Comparison of ENCODE assay signal across 24 mouse cellular contexts in genomic region chr10:61200232-61200820, GRCm38 (mm10). TPM values are rescaled to one million over a fixed set of nuclear protein-coding genes. Genes with fewer than 3 reads are reported as not detected.
DNase-seq lines count a peak whose midpoint lies in the region; ATAC-seq and TF ChIP-seq lines count a peak whose summit lies in the region.
"Had no signal": no experiment of that assay in that cellular context is flagged by ENCODE, and none has a peak within 500 bp of the region (broad histone marks: within the 10 kb centered on the region; RNA-seq: fewer than 3 reads in every experiment).

No protein-coding gene starts in this region.

- no peak for TF ChIP-seq POLR2A in ES-Bruce4 (IDR thresholded peaks at IDR 0.05; ENCODE audit: insufficient read depth, low read length)

- H3K4me2 ChIP-seq in forebrain, embryonic 14.5 days (ENCODE audit: low read length), result no peak overlapping the region
- no peak overlapping the region for H3K4me2 ChIP-seq in forebrain, postnatal 0 days (ENCODE audit: low read depth)
- no peak overlapping the region for H3K4me2 ChIP-seq in lung, postnatal 0 days (replicated peaks; ENCODE audit: low read depth, low read length)
- H3K4me2 ChIP-seq: embryonic facial prominence, embryonic 13.5 days; forebrain, embryonic 15.5 days; heart, embryonic 13.5 days; liver, embryonic 13.5 days; lung, embryonic 15.5 days had no signal

- no peak overlapping the region for H3K4me3 ChIP-seq in forebrain, embryonic 14.5 days (ENCODE audit: low read depth, low read length)
- no peak overlapping the region for H3K4me3 ChIP-seq in forebrain, postnatal 0 days (ENCODE audit: low read depth, low read length)
- no peak overlapping the region for H3K4me3 ChIP-seq in lung, postnatal 0 days (ENCODE audit: low read depth, low read length)
- no peak overlapping the region for H3K4me3 ChIP-seq in ES-Bruce4 (ENCODE audit: low read depth, low read length)
- H3K4me3 ChIP-seq: embryonic facial prominence, embryonic 13.5 days; forebrain, embryonic 15.5 days; heart, embryonic 13.5 days; liver, embryonic 13.5 days; lung, embryonic 15.5 days had no signal

- no peak for TF ChIP-seq EP300 in lung, postnatal 0 days (IDR thresholded peaks at IDR 0.05)
- TF ChIP-seq EP300 in ES-Bruce4 (IDR thresholded peaks at IDR 0.05; ENCODE audit: insufficient read depth, low read depth, low read length), result no peak

- no peaks in the 10 kb centered on the region for H3K27me3 ChIP-seq in forebrain, embryonic 14.5 days (replicated peaks; ENCODE audit: control insufficient read depth, insufficient read depth, low read length)
- no peaks in the 10 kb centered on the region for H3K27me3 ChIP-seq in forebrain, postnatal 0 days (ENCODE audit: insufficient read depth, low read length)
- H3K27me3 ChIP-seq in lung, postnatal 0 days (replicated peaks; ENCODE audit: insufficient read depth, low read length), result no peaks in the 10 kb centered on the region
- H3K27me3 ChIP-seq in ES-Bruce4 (ENCODE audit: control insufficient read depth, insufficient read depth, low read length, poor library complexity, severe bottlenecking), result no peaks in the 10 kb centered on the region
- H3K27me3 ChIP-seq: embryonic facial prominence, embryonic 13.5 days; forebrain, embryonic 15.5 days; liver, embryonic 13.5 days; lung, embryonic 15.5 days had no signal

- 63% methylated on average over 7 of the region's 7 CpGs for WGBS in forebrain, embryonic 14.5 days
- 75% methylated on average over 7 of the region's 7 CpGs for WGBS in forebrain, postnatal 0 days
- WGBS in lung, postnatal 0 days, result 84% methylated on average over 7 of the region's 7 CpGs

- no peak overlapping the region for H3K9ac ChIP-seq in forebrain, embryonic 14.5 days (ENCODE audit: low read length)
- H3K9ac ChIP-seq in forebrain, postnatal 0 days, result no peak overlapping the region
- no peak overlapping the region for H3K9ac ChIP-seq in lung, postnatal 0 days (replicated peaks; ENCODE audit: low read depth)
- no peak overlapping the region for H3K9ac ChIP-seq in ES-Bruce4 (ENCODE audit: low read depth, poor library complexity, severe bottlenecking)
- H3K9ac ChIP-seq: embryonic facial prominence, embryonic 13.5 days; forebrain, embryonic 15.5 days; heart, embryonic 13.5 days; liver, embryonic 13.5 days; lung, embryonic 15.5 days had no signal

- no peak overlapping the region for H3K27ac ChIP-seq in forebrain, embryonic 14.5 days (ENCODE audit: low read depth, low read length)
- H3K27ac ChIP-seq in forebrain, postnatal 0 days (ENCODE audit: low read depth, low read length), result no peak overlapping the region
- H3K27ac ChIP-seq in lung, postnatal 0 days (ENCODE audit: low read length), result no peak overlapping the region
- peak overlapping the region; percentile 21 for H3K27ac ChIP-seq in ES-Bruce4 (ENCODE audit: insufficient read depth, low read length)
- H3K27ac ChIP-seq: embryonic facial prominence, embryonic 13.5 days; forebrain, embryonic 15.5 days; heart, embryonic 13.5 days; kidney, postnatal 0 days; liver, embryonic 13.5 days; lung, embryonic 15.5 days had no signal

- no peak for TF ChIP-seq CTCF in forebrain, postnatal 0 days (IDR thresholded peaks at IDR 0.05; ENCODE audit: low read depth)
- no peak for TF ChIP-seq CTCF in lung, postnatal 0 days (IDR thresholded peaks at IDR 0.05)
- TF ChIP-seq CTCF in ES-Bruce4 (IDR thresholded peaks at IDR 0.05; ENCODE audit: low read depth, low read length), result no peak

- no peaks in the 10 kb centered on the region for H3K4me1 ChIP-seq in forebrain, embryonic 14.5 days (ENCODE audit: control insufficient read depth, insufficient read depth, low read length)
- H3K4me1 ChIP-seq in forebrain, postnatal 0 days (ENCODE audit: insufficient read depth), result no peaks in the 10 kb centered on the region
- no peaks in the 10 kb centered on the region for H3K4me1 ChIP-seq in lung, postnatal 0 days (ENCODE audit: insufficient read depth, low read depth, low read length)
- H3K4me1 ChIP-seq in ES-Bruce4 (ENCODE audit: control insufficient read depth, insufficient read depth, low read length), result peaks cover 11% of the 10 kb centered on the region
- H3K4me1 ChIP-seq: embryonic facial prominence, embryonic 13.5 days; forebrain, embryonic 15.5 days; liver, embryonic 13.5 days had no signal

- no peak for DNase-seq in forebrain, embryonic 14.5 days (ENCODE audit: low spot score)
- DNase-seq in forebrain, postnatal 0 days, result no peak
- DNase-seq in lung, postnatal 0 days (ENCODE audit: low spot score), result no peak
- DNase-seq in lung, adult 18-20 months, result no peak
- DNase-seq in A20 (ENCODE audit: low read depth, low spot score), result peak; percentile 82
- DNase-seq in left cerebral cortex, adult 11 months (ENCODE audit: low spot score), result no peak

- H3K36me3 ChIP-seq in forebrain, embryonic 14.5 days (ENCODE audit: control insufficient read depth, insufficient read depth, low read length), result no peaks in the 10 kb centered on the region
- no peaks in the 10 kb centered on the region for H3K36me3 ChIP-seq in forebrain, postnatal 0 days (ENCODE audit: insufficient read depth)
- H3K36me3 ChIP-seq in lung, postnatal 0 days (ENCODE audit: insufficient read depth, low read length), result no peaks in the 10 kb centered on the region
- H3K36me3 ChIP-seq in ES-Bruce4 (ENCODE audit: control insufficient read depth, insufficient read depth, low read length, poor library complexity, severe bottlenecking), result no peaks in the 10 kb centered on the region
- H3K36me3 ChIP-seq: embryonic facial prominence, embryonic 13.5 days; forebrain, embryonic 15.5 days; heart, embryonic 13.5 days; liver, embryonic 13.5 days; lung, embryonic 15.5 days had no signal

- no peaks in the 10 kb centered on the region for H3K9me3 ChIP-seq in forebrain, embryonic 14.5 days (replicated peaks; ENCODE audit: control insufficient read depth, low read length)
- no peaks in the 10 kb centered on the region for H3K9me3 ChIP-seq in forebrain, postnatal 0 days (ENCODE audit: low read length)
- no peaks in the 10 kb centered on the region for H3K9me3 ChIP-seq in lung, postnatal 0 days (ENCODE audit: low read length)
- H3K9me3 ChIP-seq in ES-Bruce4 (replicated peaks; ENCODE audit: control insufficient read depth, insufficient read depth, low read length, poor library complexity, severe bottlenecking), result no peaks in the 10 kb centered on the region
- H3K9me3 ChIP-seq: embryonic facial prominence, embryonic 13.5 days; forebrain, embryonic 15.5 days; heart, embryonic 13.5 days; liver, embryonic 13.5 days; lung, embryonic 15.5 days; megakaryocyte, embryonic 14.5 days had no signal

- peak; percentile 15; the same call in 1 of the 2 replicates for ATAC-seq in forebrain, embryonic 14.5 days
- no peak for ATAC-seq in forebrain, postnatal 0 days
- peak; percentile 8; the same call in 1 of the 2 replicates for ATAC-seq in lung, postnatal 0 days

RNA-seq across cellular contexts. Expression of gene Tbata, which starts 28.6 kb away (rescaled TPM):
- 1.4 and 2.5 TPM in 2 replicates for polyA plus RNA-seq in forebrain, embryonic 14.5 days (2014; fragmentation: Nextera tagmentation; extraction: Ambion mirVana)
- 0.62 and 1.2 TPM in 2 replicates for total RNA-seq in forebrain, postnatal 0 days (2014; rRNA removed)
- 2.9 and 4.7 TPM in 2 replicates for polyA plus RNA-seq in forebrain, postnatal 0 days (2015; fragmentation: Nextera tagmentation; extraction: Ambion mirVana)
- 2.1 and 2.5 TPM in 2 replicates for polyA plus RNA-seq in lung, postnatal 0 days (2015; fragmentation: Nextera tagmentation; extraction: Ambion mirVana)
- not detected in 2 replicates for polyA plus RNA-seq in ES-Bruce4 (2011; ENCODE audit: insufficient read depth, insufficient read length, low read depth, missing spikeins)
- total RNA-seq: adrenal gland, postnatal 14 days; gastrocnemius, postnatal 10 days; heart, adult 8-10 months; heart, postnatal 10 days; hematopoietic stem cell, adult 5-6 weeks; neutrophil, adult 5-6 weeks had no signal
- polyA plus RNA-seq: C2C12; embryonic facial prominence, embryonic 13.5 days; heart, embryonic 13.5 days; intestine, embryonic 14.5 days; liver, embryonic 13.5 days; neural tube, embryonic 11.5 days; stomach, embryonic 16.5 days had no signal

RNA-seq across cellular contexts. Expression of gene Sgpl1, which starts 52.8 kb away (rescaled TPM):
- polyA plus RNA-seq in forebrain, embryonic 14.5 days (2014; fragmentation: Nextera tagmentation; extraction: Ambion mirVana), result 65.7 and 66.8 TPM in 2 replicates
- 40.6 and 50.6 TPM in 2 replicates for total RNA-seq in forebrain, postnatal 0 days (2014; rRNA removed)
- 28.0 and 31.9 TPM in 2 replicates for polyA plus RNA-seq in forebrain, postnatal 0 days (2015; fragmentation: Nextera tagmentation; extraction: Ambion mirVana)
- polyA plus RNA-seq in lung, postnatal 0 days (2015; fragmentation: Nextera tagmentation; extraction: Ambion mirVana), result 33.7 and 36.3 TPM in 2 replicates
- polyA plus RNA-seq in ES-Bruce4 (2011; ENCODE audit: insufficient read depth, insufficient read length, low read depth, missing spikeins), result 67.6 and 73.7 TPM in 2 replicates
